Comparison of ENCODE assay signal across 12 mouse cellular contexts in genomic region chr5:111449700-111450099, GRCm38 (mm10). TPM values are rescaled to one million over a fixed set of nuclear protein-coding genes. Genes with fewer than 3 reads are reported as not detected.
DNase-seq lines count a peak whose midpoint lies in the region; ATAC-seq and TF ChIP-seq lines count a peak whose summit lies in the region.
"Had no signal": no experiment of that assay in that cellular context is flagged by ENCODE, and none has a peak within 500 bp of the region (broad histone marks: within the 10 kb centered on the region; RNA-seq: fewer than 3 reads in every experiment).

No protein-coding gene starts in this region.

- DNase-seq in neural tube, embryonic 11.5 days (ENCODE audit: low spot score), result no peak
- DNase-seq in neural tube, embryonic 10.5 days (ENCODE audit: extremely low spot score, low spot score), result no peak
- DNase-seq in left cerebral cortex, adult 2 months (ENCODE audit: extremely low spot score in 1 of 2, low spot score in 2 of 2), result peak; percentile 60 to 65
- DNase-seq in telencephalon, adult 2 months (ENCODE audit: low read depth, low spot score), result peak; percentile 89
- no peak for DNase-seq in kidney, adult 18-20 months
- DNase-seq in thymus, postnatal 25 days, result no peak
- DNase-seq: embryo, embryonic 11 days; kidney, adult 8-10 months had no signal

- H3K4me3 ChIP-seq in neural tube, embryonic 11.5 days (ENCODE audit: low read depth, low read length), result no peak overlapping the region
- H3K4me3 ChIP-seq in forebrain, embryonic 16.5 days (replicated peaks; ENCODE audit: low read length), result no peak overlapping the region
- H3K4me3 ChIP-seq in left cerebral cortex, adult 2 months, result no peak overlapping the region
- H3K4me3 ChIP-seq: limb, embryonic 12.5 days; lung, embryonic 15.5 days had no signal

- 0 out of 2 replicates have a peak, but pooled peaks cover 2% of the 10 kb centered on the region for H3K36me3 ChIP-seq in neural tube, embryonic 11.5 days (ENCODE audit: control insufficient read depth, insufficient read depth, low read length)
- H3K36me3 ChIP-seq in forebrain, embryonic 16.5 days (ENCODE audit: control insufficient read depth, insufficient read depth), result peaks cover 7% of the 10 kb centered on the region; the same call in 1 of the 2 replicates
- H3K36me3 ChIP-seq: lung, embryonic 15.5 days had no signal

- H3K9me3 ChIP-seq in neural tube, embryonic 11.5 days (ENCODE audit: control insufficient read depth, low read length), result no peaks in the 10 kb centered on the region
- H3K9me3 ChIP-seq in forebrain, embryonic 16.5 days (ENCODE audit: control insufficient read depth, low read length), result no peaks in the 10 kb centered on the region
- H3K9me3 ChIP-seq: limb, embryonic 12.5 days; lung, embryonic 15.5 days had no signal

- no peak for TF ChIP-seq CTCF in left cerebral cortex, adult 2 months (IDR thresholded peaks at IDR 0.05)

- no peak overlapping the region for H3K4me2 ChIP-seq in neural tube, embryonic 11.5 days (ENCODE audit: low read depth)
- H3K4me2 ChIP-seq in forebrain, embryonic 16.5 days (ENCODE audit: low read length), result no peak overlapping the region
- H3K4me2 ChIP-seq: limb, embryonic 12.5 days; lung, embryonic 15.5 days had no signal

- no peaks in the 10 kb centered on the region for H3K27me3 ChIP-seq in neural tube, embryonic 11.5 days (ENCODE audit: control insufficient read depth, insufficient read depth, low read length)
- no peaks in the 10 kb centered on the region for H3K27me3 ChIP-seq in forebrain, embryonic 16.5 days (replicated peaks; ENCODE audit: control insufficient read depth, insufficient read depth, low read length)
- H3K27me3 ChIP-seq: lung, embryonic 15.5 days had no signal

- H3K4me1 ChIP-seq in neural tube, embryonic 11.5 days (ENCODE audit: control insufficient read depth, insufficient read depth, low read length), result peaks cover 9% of the 10 kb centered on the region; the same call in 1 of the 2 replicates
- peaks cover 26% of the 10 kb centered on the region for H3K4me1 ChIP-seq in forebrain, embryonic 16.5 days (replicated peaks; ENCODE audit: control insufficient read depth, insufficient read depth, low read length)
- H3K4me1 ChIP-seq: lung, embryonic 15.5 days had no signal

- no peak for ATAC-seq in neural tube, embryonic 11.5 days (ENCODE audit: insufficient read depth, low FRiP score, low TSS enrichment)
- no peak for ATAC-seq in forebrain, embryonic 16.5 days

- intact Hi-C loops in left cerebral cortex, adult 2 months (cut with DNase I), result no loop called here

- 66% methylated on average over 8 of the region's 8 CpGs for WGBS in neural tube, embryonic 11.5 days
- WGBS in forebrain, embryonic 16.5 days, result 54% methylated on average over 8 of the region's 8 CpGs

- 0 out of 2 replicates have a peak overlapping the region, but pooled peaks have one; percentile 24 for H3K9ac ChIP-seq in neural tube, embryonic 11.5 days (ENCODE audit: low read length)
- H3K9ac ChIP-seq in forebrain, embryonic 16.5 days (replicated peaks; ENCODE audit: low read depth, low read length), result no peak overlapping the region
- H3K9ac ChIP-seq: limb, embryonic 12.5 days; lung, embryonic 15.5 days had no signal

- no peak overlapping the region for H3K27ac ChIP-seq in neural tube, embryonic 11.5 days (ENCODE audit: low read depth, low read length)
- peak overlapping the region; percentile 48; the same call in 1 of the 2 replicates for H3K27ac ChIP-seq in forebrain, embryonic 16.5 days (ENCODE audit: low read length)
- peak overlapping the region; percentile 87 for H3K27ac ChIP-seq in left cerebral cortex, adult 2 months
- H3K27ac ChIP-seq: limb, embryonic 12.5 days; lung, embryonic 15.5 days; stomach, postnatal 0 days had no signal

RNA-seq across cellular contexts. Expression of gene Mn1, which starts 32.5 kb away (rescaled TPM):
- 25.6 and 27.3 TPM in 2 replicates for polyA plus RNA-seq in neural tube, embryonic 11.5 days (2014; fragmentation: Nextera tagmentation; extraction: Ambion mirVana)
- polyA plus RNA-seq in forebrain, embryonic 16.5 days (2015; fragmentation: Nextera tagmentation; extraction: Ambion mirVana), result 99.6 and 106 TPM in 2 replicates
- total RNA-seq in left cerebral cortex, adult 2 months (2021), result 10 to 100 TPM; 61.9 to 76.6 TPM

Comparison
In these comparisons a context has a peak if more than half of its experiments do, and no peak if none do; other contexts are left out.
1. DNase-seq: peak in left cerebral cortex, adult 2 months (2 of 2) and telencephalon, adult 2 months (single experiment); none in neural tube, embryonic 11.5 days (single experiment), neural tube, embryonic 10.5 days (single experiment), kidney, adult 18-20 months (single experiment) and thymus, postnatal 25 days (single experiment).